20 mouse cellular contexts compared by ENCODE assay signal in genomic region chr17:41144523-41144922, GRCm38 (mm10).
A peak's percentile ranks its signal among the peaks of the same experiment; 100 is the strongest.
DNase-seq lines count a peak whose midpoint lies in the region.
"Had no signal": no experiment of that assay in that cellular context is flagged by ENCODE, and none has a peak within 500 bp of the region (broad histone marks: within the 10 kb centered on the region; RNA-seq: fewer than 3 reads in every experiment).

No protein-coding gene starts in this region.

- intact Hi-C loops in left cerebral cortex, postnatal 10 days (cut with DNase I), result no loop called here

- DNase-seq in frontal cortex, adult 2 months (ENCODE audit: extremely low spot score in 1 of 2, low spot score in 1 of 2), result peak; percentile 34 to 44
- no peak for DNase-seq in frontal cortex, postnatal 10 days (ENCODE audit: low spot score in 2 of 2)
- peak; percentile 6 to 27 for DNase-seq in left cerebral cortex, adult 9 months (ENCODE audit: low spot score in 2 of 2)
- no peak for DNase-seq in left cerebral cortex, postnatal 10 days (ENCODE audit: extremely low spot score in 1 of 2, low spot score in 2 of 2)
- peak; percentile 25 to 29 for DNase-seq in right cerebral cortex, adult 2 months (ENCODE audit: low spot score in 2 of 2)
- DNase-seq in right cerebral cortex, postnatal 10 days (ENCODE audit: low spot score in 2 of 2), result no peak
- no peak for DNase-seq in cerebellum, postnatal 36 days
- DNase-seq: adrenal gland, postnatal 10 days; adrenal gland, postnatal 36 days; B cell, adult 2 months; cerebellum, adult 11 months; cerebellum, adult 2 months; cerebellum, adult 9-11 months; cerebellum, postnatal 25 days; embryo, embryonic 11 days; gastrocnemius, postnatal 10 days; gastrocnemius, postnatal 36 days; heart, adult 2 months; heart, postnatal 14 days; heart, postnatal 4 days had no signal

Comparison
In these comparisons a context has a peak if more than half of its experiments do, and no peak if none do; other contexts are left out.
1. DNase-seq: peak in frontal cortex, adult 2 months (2 of 2), left cerebral cortex, adult 9 months (2 of 2) and right cerebral cortex, adult 2 months (2 of 2); none in frontal cortex, postnatal 10 days (0 of 2), left cerebral cortex, postnatal 10 days (0 of 2), right cerebral cortex, postnatal 10 days (0 of 2) and cerebellum, postnatal 36 days (0 of 2).